Mouse (Mus musculus) E14TG2a.4 (cell line): ENCODE results near the gene Styxl1.

ENCODE experiments used
- CTCF ChIP-seq: conservative IDR thresholded peaks from 2 replicates; pipeline ENCODE4 v1.5.1; 2014; ENCODE audit warnings: low read length
- NANOG ChIP-seq: IDR thresholded peaks from 2 replicates; pipeline ENCODE4 v1.6.1; 2014; ENCODE audit warnings: borderline replicate concordance, low read length, mixed read lengths

- peak; percentile 50 for TF ChIP-seq CTCF
- no peak for TF ChIP-seq NANOG
Measured at GRCm38 (mm10) chr5:135763526-135763925, 14.7 kb downstream of the Styxl1 start.
